Mouse (Mus musculus): ENCODE data around the gene Olfm3. TPM values are rescaled to one million over a fixed set of nuclear protein-coding genes. Genes with fewer than 3 reads are reported as not detected.

The Olfm3 gene
- 0.01 TPM in 1 of 2 replicates, not detected in the other for polyA plus RNA-seq (2012; rRNA removed)

GRCm38 (mm10) chr3:114903924-114904438, at the start of gene Olfm3:
Olfm3 (plus strand) TSS chr3:114904078.

Data from liver, embryonic 18 days (tissue).